Mouse (Mus musculus) neural tube, embryonic 13.5 days (tissue): Measurements from ENCODE around the gene Gm42420. TPM values are rescaled to one million over a fixed set of nuclear protein-coding genes. Genes with fewer than 3 reads are reported as not detected.

Experiments
- ATAC-seq: fragments of 200-750 bp; cut with Nextera tagmentation; 2 replicates; pipeline ENCODE4 v1.8.0; 2017; ENCODE audit warnings: low read depth, mild to moderate bottlenecking, moderate TSS enrichment, moderate library complexity
- H3K27ac ChIP-seq: fragments of 300-500 bp; sonication (generic); replicated peaks from 2 replicates; pipeline ENCODE4 v1.5.1; 2015; ENCODE audit warnings: moderate library complexity, mild to moderate bottlenecking, inconsistent platforms
- H3K27me3 ChIP-seq: fragments of 300-500 bp; sonication (generic); 2 replicates; pipeline ENCODE4 v1.6.1; 2015; ENCODE audit warnings: mild to moderate bottlenecking, inconsistent platforms
- H3K36me3 ChIP-seq: fragments of 300-500 bp; sonication (generic); 2 replicates; pipeline ENCODE4 v1.6.1; 2015; ENCODE audit warnings: mild to moderate bottlenecking, inconsistent platforms
- H3K4me1 ChIP-seq: fragments of 300-500 bp; sonication (generic); replicated peaks from 2 replicates; pipeline ENCODE4 v1.6.1; 2015; ENCODE audit warnings: inconsistent platforms
- H3K4me2 ChIP-seq: fragments of 300-500 bp; sonication (generic); 2 replicates; pipeline ENCODE4 v1.6.1; 2015; ENCODE audit warnings: inconsistent platforms, mild to moderate bottlenecking, moderate library complexity
- H3K4me3 ChIP-seq: fragments of 300-500 bp; sonication (generic); 2 replicates; pipeline ENCODE4 v1.5.1; 2015; ENCODE audit warnings: mild to moderate bottlenecking, inconsistent platforms
- H3K9ac ChIP-seq: fragments of 300-500 bp; sonication (generic); 2 replicates; pipeline ENCODE4 v1.6.1; 2015; ENCODE audit warnings: moderate library complexity, mild to moderate bottlenecking, inconsistent platforms
- H3K9me3 ChIP-seq: fragments of 300-500 bp; sonication (generic); 2 replicates; pipeline ENCODE4 v1.6.1; 2016; ENCODE audit warnings: inconsistent platforms
- WGBS: fragments of 180-500 bp; shearing (Covaris S2); methylation state at CpG from one replicate; pipeline ENCODE4 v1.1.7; 2015; 5-methylcytosine and 5-hydroxymethylcytosine counted together
- polyA plus RNA-seq: library from polyadenylated mRNA; unstranded; fragments of >200 nt; fragmentation: Nextera tagmentation; extraction: Ambion mirVana; gene quantifications from 2 replicates; pipeline ENCODE4 v1.2.1, GENCODE M21; 2015

The Gm42420 gene
- polyA plus RNA-seq, 1 experiment from 2014 or later: not detected

- H3K4me3 ChIP-seq: peak overlapping the region; percentile 88
- peaks cover 34% of the 10 kb centered on the region for H3K36me3 ChIP-seq
- peak overlapping the region; percentile 90 for H3K4me2 ChIP-seq
- WGBS: 70% methylated on average over 7 of the region's 7 CpGs
- no peaks in the 10 kb centered on the region for H3K9me3 ChIP-seq
- H3K4me1 ChIP-seq: peaks cover 16% of the 10 kb centered on the region
- H3K27ac ChIP-seq: peak overlapping the region; percentile 97; the same call in 1 of the 2 replicates
- no peaks in the 10 kb centered on the region for H3K27me3 ChIP-seq
- H3K9ac ChIP-seq: peak overlapping the region; percentile 93
- no peak for ATAC-seq
These were observed 10.6 kb upstream of the Gm42420 start for GRCm38 (mm10) chr6:39574951-39575350.

- Histone ChIP-seq H3K4me2 (no peak overlapping the region), H3K4me3 (no peak overlapping the region), H3K4me1 (peaks cover 6% of the 10 kb centered on the region), H3K9ac (no peak overlapping the region), H3K27ac (no peak overlapping the region), H3K27me3 (no peaks in the 10 kb centered on the region), H3K9me3 (no peaks in the 10 kb centered on the region), H3K36me3 (peaks cover 74% of the 10 kb centered on the region)
- ATAC-seq: no peak
- WGBS: 91% methylated on average over 7 of the region's 7 CpGs
These were observed 6.0 kb upstream of the Gm42420 start for GRCm38 (mm10) chr6:39579552-39579951.

GRCm38 (mm10) chr6:39580558-39580957 is 5.0 kb upstream of the Gm42420 start:
- Histone ChIP-seq H3K4me1 (no peaks in the 10 kb centered on the region), H3K4me3 (no peak overlapping the region), H3K27ac (no peak overlapping the region), H3K4me2 (no peak overlapping the region), H3K9me3 (no peaks in the 10 kb centered on the region), H3K27me3 (no peaks in the 10 kb centered on the region), H3K36me3 (peaks cover 81% of the 10 kb centered on the region), H3K9ac (no peak overlapping the region)
- no peak for ATAC-seq
- 88% methylated on average over 2 of the region's 2 CpGs for WGBS

- no peak overlapping the region for H3K9ac ChIP-seq
These were observed 4.3 kb upstream of the Gm42420 start for GRCm38 (mm10) chr6:39581087-39581784.

GRCm38 (mm10) chr6:39591481-39591880 is 5.9 kb downstream of the Gm42420 start:
- H3K4me3 ChIP-seq: peak overlapping the region; percentile 77; the same call in 1 of the 2 replicates
- H3K27me3 ChIP-seq: no peaks in the 10 kb centered on the region
- no peaks in the 10 kb centered on the region for H3K9me3 ChIP-seq
- H3K36me3 ChIP-seq: peaks cover 42% of the 10 kb centered on the region
- 94% methylated on average over 4 of the region's 4 CpGs for WGBS
- no peak overlapping the region for H3K27ac ChIP-seq
- H3K4me1 ChIP-seq: peaks cover 21% of the 10 kb centered on the region
- no peak overlapping the region for H3K9ac ChIP-seq
- ATAC-seq: no peak
- H3K4me2 ChIP-seq: peak overlapping the region; percentile 63; the same call in 1 of the 2 replicates

More at GRCm38 (mm10) chr6:39581087-39581784, 4.3 kb upstream of the Gm42420 start:
- H3K27ac ChIP-seq: no peak overlapping the region
- ATAC-seq: no peak
- no peaks in the 10 kb centered on the region for H3K9me3 ChIP-seq
- H3K27me3 ChIP-seq: no peaks in the 10 kb centered on the region
- no peak overlapping the region for H3K4me3 ChIP-seq
- WGBS: 85% methylated on average over 7 of the region's 7 CpGs
- H3K36me3 ChIP-seq: peaks cover 88% of the 10 kb centered on the region
- H3K4me2 ChIP-seq: no peak overlapping the region
- no peaks in the 10 kb centered on the region for H3K4me1 ChIP-seq

GRCm38 (mm10) chr6:39592401-39593214 is 7.1 kb downstream of the Gm42420 start, which contains the start of gene Ndufb2:
Gene Ndufb2 (plus strand): TSS chr6:39592574.
- H3K4me3 ChIP-seq: peak within 1 kb of the TSS; percentile 77
- no peaks in the 10 kb centered on the region for H3K9me3 ChIP-seq
- WGBS: under 1% methylated on average over 56 of the region's 56 CpGs

GRCm38 (mm10) chr6:39600851-39601250 is 15.3 kb downstream of the Gm42420 start:
- no peak for ATAC-seq

More at GRCm38 (mm10) chr6:39592401-39593214, 7.1 kb downstream of the Gm42420 start, which contains the start of gene Ndufb2:
- no peaks in the 10 kb centered on the region for H3K27me3 ChIP-seq
- H3K4me2 ChIP-seq: peak within 1 kb of the TSS; percentile 63
- peak within 1 kb of the TSS; percentile 88 for H3K9ac ChIP-seq
- peaks cover 40% of the 10 kb centered on the region for H3K36me3 ChIP-seq
- peak; percentile 98 for ATAC-seq
- peaks cover 21% of the 10 kb centered on the region for H3K4me1 ChIP-seq
- H3K27ac ChIP-seq: peak within 1 kb of the TSS; percentile 94

GRCm38 (mm10) chr6:39601828-39602227 is 16.3 kb downstream of the Gm42420 start:
- Histone ChIP-seq H3K9ac (no peak overlapping the region), H3K4me2 (no peak overlapping the region), H3K36me3 (peaks cover 59% of the 10 kb centered on the region), H3K27ac (no peak overlapping the region), H3K27me3 (no peaks in the 10 kb centered on the region), H3K9me3 (no peaks in the 10 kb centered on the region), H3K4me3 (no peak overlapping the region), H3K4me1 (no peaks in the 10 kb centered on the region)
- ATAC-seq: no peak
- WGBS: 85% methylated on average over 3 of the region's 3 CpGs

More at GRCm38 (mm10) chr6:39600851-39601250, 15.3 kb downstream of the Gm42420 start:
- Histone ChIP-seq H3K9ac (no peak overlapping the region), H3K4me1 (no peaks in the 10 kb centered on the region), H3K27me3 (no peaks in the 10 kb centered on the region), H3K27ac (no peak overlapping the region), H3K9me3 (no peaks in the 10 kb centered on the region), H3K36me3 (peaks cover 64% of the 10 kb centered on the region), H3K4me3 (no peak overlapping the region), H3K4me2 (no peak overlapping the region)
- 95% methylated on average over 3 of the region's 3 CpGs for WGBS

- no peak overlapping the region for H3K4me3 ChIP-seq
- no peaks in the 10 kb centered on the region for H3K4me1 ChIP-seq
- 83% methylated on average over 5 of the region's 5 CpGs for WGBS
- ATAC-seq: no peak
- H3K4me2 ChIP-seq: no peak overlapping the region
- H3K9me3 ChIP-seq: no peaks in the 10 kb centered on the region
- H3K27me3 ChIP-seq: no peaks in the 10 kb centered on the region
- peaks cover 45% of the 10 kb centered on the region for H3K36me3 ChIP-seq
- no peak overlapping the region for H3K27ac ChIP-seq
- H3K9ac ChIP-seq: no peak overlapping the region
These were observed 19.0 kb downstream of the Gm42420 start for GRCm38 (mm10) chr6:39604565-39604964.

- H3K27ac ChIP-seq: no peak overlapping the region
- no peaks in the 10 kb centered on the region for H3K27me3 ChIP-seq
- no peak overlapping the region for H3K9ac ChIP-seq
- no peak for ATAC-seq
- H3K36me3 ChIP-seq: peaks cover 40% of the 10 kb centered on the region
- no peaks in the 10 kb centered on the region for H3K9me3 ChIP-seq
- H3K4me1 ChIP-seq: no peaks in the 10 kb centered on the region
- 85% methylated on average over 6 of the region's 6 CpGs for WGBS
- no peak overlapping the region for H3K4me3 ChIP-seq
- H3K4me2 ChIP-seq: no peak overlapping the region
These were observed 20.5 kb downstream of the Gm42420 start for GRCm38 (mm10) chr6:39606056-39606455.

- H3K9ac ChIP-seq: no peak overlapping the region
- H3K36me3 ChIP-seq: peaks cover 40% of the 10 kb centered on the region
- no peak overlapping the region for H3K4me2 ChIP-seq
- no peak overlapping the region for H3K4me3 ChIP-seq
- no peaks in the 10 kb centered on the region for H3K9me3 ChIP-seq
- H3K27ac ChIP-seq: no peak overlapping the region
- no peaks in the 10 kb centered on the region for H3K4me1 ChIP-seq
- ATAC-seq: no peak
- H3K27me3 ChIP-seq: no peaks in the 10 kb centered on the region
- 66% methylated on average over 3 of the region's 3 CpGs for WGBS
These were observed 21.3 kb downstream of the Gm42420 start for GRCm38 (mm10) chr6:39606862-39607261.

GRCm38 (mm10) chr6:39607365-39607764 is 21.8 kb downstream of the Gm42420 start:
- Histone ChIP-seq H3K9ac (no peak overlapping the region), H3K27ac (no peak overlapping the region), H3K4me2 (no peak overlapping the region), H3K27me3 (no peaks in the 10 kb centered on the region), H3K36me3 (peaks cover 39% of the 10 kb centered on the region), H3K4me1 (no peaks in the 10 kb centered on the region), H3K4me3 (no peak overlapping the region), H3K9me3 (no peaks in the 10 kb centered on the region)
- no peak for ATAC-seq
- WGBS: 60% methylated on average over 5 of the region's 5 CpGs
